Mouse (Mus musculus) heart, adult 2 months (tissue): ENCODE data around the gene 4931440F15Rik.

Source experiments
- CTCF ChIP-seq: fragments of 200-600 bp; IDR thresholded peaks from 2 replicates; pipeline ENCODE4 v1.8.1; 2022; ENCODE audit warnings: antibody characterized with exemption, mild to moderate bottlenecking, moderate library complexity
- POLR2A ChIP-seq: fragments of 200-500 bp; IDR thresholded peaks from 2 replicates; pipeline ENCODE4 v1.6.1; 2011; ENCODE audit warnings: mild to moderate bottlenecking, low read depth, low read length, control low read depth; ENCODE audit not compliant: insufficient read depth

DNA sequence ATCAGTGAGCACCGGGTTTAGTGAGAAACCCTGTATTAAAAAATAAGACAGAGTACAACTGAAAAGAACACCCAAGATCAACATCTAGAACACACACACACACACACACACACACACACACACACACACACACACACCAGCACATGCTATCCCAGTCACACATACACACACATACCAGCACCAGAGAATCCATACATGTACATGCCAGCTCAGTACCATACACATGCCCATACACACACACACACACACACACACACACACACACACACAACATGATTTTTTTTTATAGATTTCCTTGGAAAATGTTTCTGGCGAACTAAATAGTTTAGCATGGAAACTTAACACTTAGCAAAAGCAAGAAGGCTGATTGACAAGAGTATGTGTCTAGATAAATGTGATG lies 35.6 kb upstream of the 4931440F15Rik start:
- no peak for TF ChIP-seq CTCF
- no peak for TF ChIP-seq POLR2A
